Mouse (Mus musculus) MEL (cell line): ENCODE measurements around the gene Ptpn14. TPM values are rescaled to one million over a fixed set of nuclear protein-coding genes. Genes with fewer than 3 reads are reported as not detected.

Source experiments
- DNase-seq: peaks from one replicate; pipeline ENCODE4 v3.0.0; 2011; ENCODE audit warnings: low read depth, low spot score
- H3K27ac ChIP-seq: 2 replicates; pipeline ENCODE4 v1.5.1; 2012; ENCODE audit warnings: low read depth, mild to moderate bottlenecking, control low read depth, low read length, moderate library complexity; ENCODE audit not compliant: control insufficient read depth
- H3K27me3 ChIP-seq, 2 experiments: fragments of 150-350 bp in 1 of 2; sonication (generic) in 1 of 2; 2 replicates each; pipeline ENCODE4 v1.6.1; 2012; ENCODE audit warnings: low read length in 2 of 2, mild to moderate bottlenecking in 2 of 2, improper control_type of control experiment in 1 of 2, moderate library complexity in 1 of 2; ENCODE audit not compliant: insufficient read depth in 2 of 2, control insufficient read depth in 1 of 2
- H3K36me3 ChIP-seq, 2 experiments: 2 replicates each; pipeline ENCODE4 v1.6.1; 2012 to 2014; ENCODE audit warnings: low read length in 2 of 2, improper control_type of control experiment in 1 of 2, inconsistent platforms in 1 of 2, mild to moderate bottlenecking in 1 of 2; ENCODE audit not compliant: insufficient read depth in 2 of 2, control insufficient read depth in 1 of 2
- H3K4me1 ChIP-seq, 2 experiments: fragments of 150-350 bp in 1 of 2; sonication (generic) in 1 of 2; 2 replicates each; pipeline ENCODE4 v1.6.1; 2012; ENCODE audit warnings: low read length in 2 of 2, improper control_type of control experiment in 1 of 2, mild to moderate bottlenecking in 1 of 2; ENCODE audit not compliant: insufficient read depth in 2 of 2, control insufficient read depth in 1 of 2
- H3K4me3 ChIP-seq, 2 experiments: fragments of 150-350 bp in 1 of 2; sonication (generic) in 1 of 2; 2 replicates each; pipeline ENCODE4 v1.5.1; 2012; ENCODE audit warnings: low read depth in 2 of 2, low read length in 2 of 2, mild to moderate bottlenecking in 2 of 2, moderate library complexity in 2 of 2, control low read depth in 1 of 2, improper control_type of control experiment in 1 of 2; ENCODE audit not compliant: control insufficient read depth in 1 of 2, insufficient read depth in 1 of 2
- H3K79me2 ChIP-seq: 2 replicates; pipeline ENCODE4 v1.6.1; 2012; ENCODE audit warnings: mild to moderate bottlenecking, low read length, moderate library complexity; ENCODE audit not compliant: control insufficient read depth, poor library complexity, insufficient read depth
- H3K9ac ChIP-seq: 2 replicates; pipeline ENCODE4 v1.6.1; 2012; ENCODE audit warnings: low read depth, mild to moderate bottlenecking, control low read depth, low read length, moderate library complexity; ENCODE audit not compliant: control insufficient read depth, poor library complexity, severe bottlenecking
- H3K9me3 ChIP-seq: fragments of 150-350 bp; sonication (generic); replicated peaks from 2 replicates; pipeline ENCODE4 v1.6.1; 2012; ENCODE audit warnings: mild to moderate bottlenecking, low read length, improper control_type of control experiment, moderate library complexity; ENCODE audit not compliant: insufficient read depth
- BHLHE40 ChIP-seq: IDR thresholded peaks from 2 replicates; pipeline ENCODE4 v1.6.1; 2012; ENCODE audit warnings: low read depth, mild to moderate bottlenecking, inconsistent platforms, low read length, improper control_type of control experiment, borderline replicate concordance
- CHD1 ChIP-seq: IDR thresholded peaks from 2 replicates; pipeline ENCODE4 v1.6.1; 2012; ENCODE audit warnings: low read depth, mild to moderate bottlenecking, inconsistent platforms, low read length, improper control_type of control experiment
- CHD2 ChIP-seq: IDR thresholded peaks from 2 replicates; pipeline ENCODE4 v1.6.1; 2011; ENCODE audit warnings: low read length, improper control_type of control experiment
- CTCF ChIP-seq, 3 experiments: IDR thresholded peaks in 2 of 3; conservative IDR thresholded peaks in 1 of 3; 2 replicates each; pipeline ENCODE4 v1.5.1; 2011 to 2012; ENCODE audit warnings: low read length in 3 of 3, low read depth in 2 of 3, mild to moderate bottlenecking in 2 of 3, improper control_type of control experiment in 1 of 3, inconsistent platforms in 1 of 3, mixed read lengths in 1 of 3, moderate library complexity in 1 of 3; ENCODE audit not compliant: control insufficient read depth in 1 of 3, insufficient read depth in 1 of 3, poor library complexity in 1 of 3, severe bottlenecking in 1 of 3
- E2F4 ChIP-seq: IDR thresholded peaks from 2 replicates; pipeline ENCODE4 v1.6.1; 2011; ENCODE audit warnings: low read depth, low read length, improper control_type of control experiment, borderline replicate concordance
- EP300 ChIP-seq, 2 experiments: IDR thresholded peaks; 2 replicates each; pipeline ENCODE4 v1.6.1; 2011; ENCODE audit warnings: improper control_type of control experiment in 2 of 2, low read length in 2 of 2, low read depth in 1 of 2, mild to moderate bottlenecking in 1 of 2
- GABPA ChIP-seq: IDR thresholded peaks from 2 replicates; pipeline ENCODE4 v1.6.1; 2012; ENCODE audit warnings: low read depth, mild to moderate bottlenecking, inconsistent platforms, low read length, improper control_type of control experiment, moderate library complexity
- GATA1 ChIP-seq: IDR thresholded peaks from 2 replicates; pipeline ENCODE4 v1.6.1; 2011; ENCODE audit warnings: low read depth, low read length, improper control_type of control experiment
- HCFC1 ChIP-seq: IDR thresholded peaks from 2 replicates; pipeline ENCODE4 v1.6.1; 2012; ENCODE audit warnings: low read depth, mild to moderate bottlenecking, inconsistent platforms, low read length, improper control_type of control experiment, moderate library complexity
- JUND ChIP-seq: IDR thresholded peaks from 2 replicates; pipeline ENCODE4 v1.6.1; 2011; ENCODE audit warnings: low read depth, mild to moderate bottlenecking, improper control_type of control experiment, low read length
- MAFK ChIP-seq: IDR thresholded peaks from 2 replicates; pipeline ENCODE4 v1.6.1; 2011; ENCODE audit warnings: low read depth, mild to moderate bottlenecking, low read length, improper control_type of control experiment, borderline replicate concordance
- MAZ ChIP-seq: IDR thresholded peaks from 2 replicates; pipeline ENCODE4 v1.6.1; 2012; ENCODE audit warnings: low read depth, mild to moderate bottlenecking, inconsistent platforms, low read length, improper control_type of control experiment
- MEF2A ChIP-seq: IDR thresholded peaks from 2 replicates; pipeline ENCODE4 v1.6.1; 2014; ENCODE audit warnings: low read depth, mild to moderate bottlenecking, inconsistent platforms, low read length, improper control_type of control experiment; ENCODE audit not compliant: poor library complexity, insufficient replicate concordance, severe bottlenecking; ENCODE audit errors: extremely low read depth
- MXI1 ChIP-seq: IDR thresholded peaks from 2 replicates; pipeline ENCODE4 v1.6.1; 2011; ENCODE audit warnings: mild to moderate bottlenecking, low read depth, low read length, improper control_type of control experiment
- MYB ChIP-seq: IDR thresholded peaks from 2 replicates; pipeline ENCODE4 v1.6.1; 2011; ENCODE audit warnings: mild to moderate bottlenecking, low read depth, low read length, improper control_type of control experiment
- MYC ChIP-seq: IDR thresholded peaks from 2 replicates; pipeline ENCODE4 v1.6.1; 2011; ENCODE audit warnings: low read depth, mild to moderate bottlenecking, low read length, improper control_type of control experiment, moderate library complexity
- NRF1 ChIP-seq: IDR thresholded peaks from 2 replicates; pipeline ENCODE4 v1.6.1; 2014; ENCODE audit warnings: low read depth, mild to moderate bottlenecking, inconsistent platforms, low read length, improper control_type of control experiment, moderate library complexity; ENCODE audit not compliant: poor library complexity, insufficient read depth, severe bottlenecking
- POLR2AphosphoS5 ChIP-seq: IDR thresholded peaks from 2 replicates; pipeline ENCODE4 v1.6.1; 2012; ENCODE audit warnings: low read depth, borderline replicate concordance, mild to moderate bottlenecking, inconsistent platforms, low read length, moderate library complexity, mixed read lengths
- RAD21 ChIP-seq: IDR thresholded peaks from 2 replicates; pipeline ENCODE4 v1.6.1; 2011; ENCODE audit warnings: mild to moderate bottlenecking, low read depth, low read length, improper control_type of control experiment
- RCOR1 ChIP-seq: IDR thresholded peaks from 2 replicates; pipeline ENCODE4 v1.6.1; 2012; ENCODE audit warnings: low read depth, mild to moderate bottlenecking, inconsistent platforms, low read length, improper control_type of control experiment
- SIN3A ChIP-seq: IDR thresholded peaks from 2 replicates; pipeline ENCODE4 v1.6.1; 2012; ENCODE audit warnings: low read length, improper control_type of control experiment, inconsistent platforms
- SMC3 ChIP-seq: IDR thresholded peaks from 2 replicates; pipeline ENCODE4 v1.6.1; 2011; ENCODE audit warnings: low read depth, low read length, improper control_type of control experiment
- TBP ChIP-seq: IDR thresholded peaks from 2 replicates; pipeline ENCODE4 v1.8.0; 2011; ENCODE audit warnings: low read depth, low read length, improper control_type of control experiment
- TCF12 ChIP-seq: IDR thresholded peaks from 2 replicates; pipeline ENCODE4 v1.6.1; 2014; ENCODE audit warnings: low read depth, mild to moderate bottlenecking, inconsistent platforms, low read length, improper control_type of control experiment, moderate library complexity
- UBTF ChIP-seq: IDR thresholded peaks from 2 replicates; pipeline ENCODE4 v1.6.1; 2012; ENCODE audit warnings: low read depth, mild to moderate bottlenecking, inconsistent platforms, low read length, improper control_type of control experiment, moderate library complexity, borderline replicate concordance; ENCODE audit not compliant: insufficient read depth
- USF1 ChIP-seq: IDR thresholded peaks from 2 replicates; pipeline ENCODE4 v1.6.1; 2014; ENCODE audit warnings: low read depth, mild to moderate bottlenecking, inconsistent platforms, low read length, improper control_type of control experiment, moderate library complexity
- USF2 ChIP-seq, 2 experiments: IDR thresholded peaks; 2 replicates each; pipeline ENCODE4 v1.6.1; 2011 to 2012; ENCODE audit warnings: improper control_type of control experiment in 2 of 2, low read length in 2 of 2, borderline replicate concordance in 1 of 2, inconsistent platforms in 1 of 2, low read depth in 1 of 2, mild to moderate bottlenecking in 1 of 2; ENCODE audit not compliant: insufficient read depth in 1 of 2
- ZKSCAN1 ChIP-seq: IDR thresholded peaks from 2 replicates; pipeline ENCODE4 v1.6.1; 2012; ENCODE audit warnings: low read depth, mild to moderate bottlenecking, inconsistent platforms, low read length, improper control_type of control experiment, moderate library complexity
- ZNF384 ChIP-seq: IDR thresholded peaks from 2 replicates; pipeline ENCODE4 v1.6.1; 2012; ENCODE audit warnings: low read depth, mild to moderate bottlenecking, inconsistent platforms, low read length, improper control_type of control experiment
- polyA plus RNA-seq, 2 experiments: library from polyadenylated mRNA; stranded (reverse) in 1 of 2; unstranded in 1 of 2; fragments of >175 nt in 1 of 2; fragments of >200 nt in 1 of 2; gene quantifications; 2 replicates each; pipeline versions ENCODE4 v1.2.1 to v1.2.4; 2012; ENCODE audit warnings: low replicate concordance in 2 of 2, low read depth in 1 of 2; ENCODE audit not compliant: insufficient read length in 2 of 2, insufficient read depth in 1 of 2, missing spikeins in 1 of 2
- total RNA-seq: library from RNA; depleted of rRNA; stranded (reverse); fragments of 300-350 nt; gene quantifications from 2 replicates; pipeline ENCODE4 v1.2.3, GENCODE M21; 2012

Gene Ptpn14
- total and polyA plus RNA-seq, 3 experiments = 0.62 to 1.0 TPM; not detected in 1

- Histone ChIP-seq H3K9ac (no peak overlapping the region), H3K4me1 (no peaks in the 10 kb centered on the region), H3K27me3 (no peaks in the 10 kb centered on the region), H3K79me2 (no peaks in the 10 kb centered on the region), H3K36me3 (no peaks in the 10 kb centered on the region), H3K27ac (no peak overlapping the region), H3K9me3 (no peaks in the 10 kb centered on the region), H3K4me3 (no peak overlapping the region)
- TF ChIP-seq TBP (no peak), CHD2 (no peak), JUND (no peak), GATA1 (no peak), RAD21 (no peak), GABPA (no peak), POLR2AphosphoS5 (no peak), ZNF384 (no peak), NRF1 (no peak), CTCF (IDR thresholded peaks at IDR 0.05 in 2 of 3, conservative IDR thresholded peaks at IDR 0.05 in 1 of 3; ENCODE audit: control insufficient read depth in 1 of 3, insufficient read depth in 1 of 3, low read depth in 2 of 3, low read length in 3 of 3, poor library complexity in 1 of 3, severe bottlenecking in 1 of 3) (no peak), MAZ (no peak), SMC3 (no peak), BHLHE40 (no peak), USF1 (no peak), RCOR1 (no peak), E2F4 (no peak), CHD1 (no peak), TCF12 (no peak), MXI1 (no peak), MAFK (no peak)
- no peak for DNase-seq
Observed at GRCm38 (mm10) chr1:189798949-189799348, 70.9 kb downstream of the Ptpn14 start.

GRCm38 (mm10) chr1:189800211-189800961 is 72.3 kb downstream of the Ptpn14 start:
- H3K9me3 ChIP-seq = no peaks in the 10 kb centered on the region
- no peak overlapping the region for H3K9ac ChIP-seq
- DNase-seq = no peak
- H3K79me2 ChIP-seq = no peaks in the 10 kb centered on the region
- no peaks in the 10 kb centered on the region for H3K27me3 ChIP-seq
- no peak overlapping the region for H3K27ac ChIP-seq
- H3K4me3 ChIP-seq = no peak overlapping the region
- no peaks in the 10 kb centered on the region for H3K4me1 ChIP-seq
- no peak for TF ChIP-seq NRF1
- TF ChIP-seq HCFC1 = no peak
- TF ChIP-seq TCF12 = no peak
- TF ChIP-seq SIN3A = no peak
- TF ChIP-seq MAFK = no peak
- no peak for TF ChIP-seq USF2 (IDR thresholded peaks at IDR 0.05; ENCODE audit: borderline replicate concordance in 1 of 2, insufficient read depth in 1 of 2, low read depth in 1 of 2, low read length in 2 of 2)
- TF ChIP-seq MYC = no peak
- no peak for TF ChIP-seq UBTF
- TF ChIP-seq RAD21 = no peak
- no peak for TF ChIP-seq EP300 (IDR thresholded peaks at IDR 0.05; ENCODE audit: low read depth in 1 of 2, low read length in 2 of 2)
- no peak for TF ChIP-seq ZKSCAN1
- no peak for TF ChIP-seq MEF2A
- TF ChIP-seq ZNF384 = no peak
- no peak for TF ChIP-seq SMC3
- no peak for TF ChIP-seq MYB
- no peak for TF ChIP-seq BHLHE40
- H3K36me3 ChIP-seq = no peaks in the 10 kb centered on the region
